Mouse (Mus musculus) ES-E14 (cell line): Measurements from ENCODE around the gene Rnf135. TPM values are rescaled to one million over a fixed set of nuclear protein-coding genes. Genes with fewer than 3 reads are reported as not detected.

Source experiments
- DNase-seq: peaks from one replicate; pipeline ENCODE4 v3.0.0-alpha.2; 2013; ENCODE audit warnings: low read depth, low spot score
- H3K27ac ChIP-seq: 2 replicates; pipeline ENCODE4 v1.5.1; 2012; ENCODE audit warnings: low read depth, mild to moderate bottlenecking, low read length, moderate library complexity, mixed read lengths; ENCODE audit not compliant: poor library complexity, insufficient read depth, severe bottlenecking
- H3K36me3 ChIP-seq: 2 replicates; pipeline ENCODE4 v1.6.1; 2012; ENCODE audit warnings: mild to moderate bottlenecking, low read length, moderate library complexity, mixed read lengths; ENCODE audit not compliant: control insufficient read depth, poor library complexity, insufficient read depth, severe bottlenecking
- H3K4me1 ChIP-seq, 2 experiments: fragments of 150-350 bp in 1 of 2; sonication (generic) in 1 of 2; 2 replicates each; pipeline ENCODE4 v1.6.1; 2012; ENCODE audit warnings: low read length in 2 of 2, mild to moderate bottlenecking in 1 of 2, mixed read lengths in 1 of 2; ENCODE audit not compliant: control insufficient read depth in 2 of 2, insufficient read depth in 2 of 2, poor library complexity in 1 of 2
- H3K4me3 ChIP-seq, 2 experiments: fragments of 150-350 bp in 1 of 2; sonication (generic) in 1 of 2; 2 replicates each; pipeline ENCODE4 v1.5.1; 2012; ENCODE audit warnings: low read length in 2 of 2, low read depth in 1 of 2, mild to moderate bottlenecking in 1 of 2, mixed read lengths in 1 of 2; ENCODE audit not compliant: insufficient read depth in 1 of 2, poor library complexity in 1 of 2, severe bottlenecking in 1 of 2
- H3K9ac ChIP-seq: 2 replicates; pipeline ENCODE4 v1.6.1; 2012; ENCODE audit warnings: low read depth, mild to moderate bottlenecking, low read length, mixed read lengths; ENCODE audit not compliant: poor library complexity, insufficient read depth, severe bottlenecking
- H3K9me3 ChIP-seq: fragments of 150-350 bp; sonication (generic); 2 replicates; pipeline ENCODE4 v1.6.1; 2012; ENCODE audit warnings: low read depth, mild to moderate bottlenecking, low read length; ENCODE audit not compliant: control insufficient read depth, insufficient read depth
- CHD2 ChIP-seq: IDR thresholded peaks from 2 replicates; pipeline ENCODE4 v1.6.1; 2014; ENCODE audit warnings: mild to moderate bottlenecking, low read depth, low read length, inconsistent platforms
- HCFC1 ChIP-seq: IDR thresholded peaks from 2 replicates; pipeline ENCODE4 v1.6.1; 2012; ENCODE audit warnings: low read length, inconsistent platforms, borderline replicate concordance; ENCODE audit not compliant: insufficient read depth
- MAFK ChIP-seq: IDR thresholded peaks from 2 replicates; pipeline ENCODE4 v1.6.1; 2014; ENCODE audit warnings: mild to moderate bottlenecking, low read depth, low read length, inconsistent platforms; ENCODE audit not compliant: insufficient read depth
- ZC3H11A ChIP-seq: IDR thresholded peaks from 2 replicates; pipeline ENCODE4 v1.6.1; 2012; ENCODE audit warnings: low read depth, mild to moderate bottlenecking, inconsistent platforms, low read length, borderline replicate concordance
- ZNF384 ChIP-seq: IDR thresholded peaks from 2 replicates; pipeline ENCODE4 v1.6.1; 2012; ENCODE audit warnings: low read depth, low read length, inconsistent platforms
- in situ Hi-C, 2 experiments: fragments of 600-800 bp; cut with MboI; formaldehyde crosslinking; loops; one replicate each; pipeline ENCODE4 v1.15.1; 2025; ENCODE audit warnings: low sequenced_read_pairs in 2 of 2, inconsistent platforms in 1 of 2; ENCODE audit not compliant: unreplicated experiment in 2 of 2
- total RNA-seq: library from RNA; depleted of rRNA; stranded (reverse); fragments of 300-350 nt; gene quantifications from 2 replicates; pipeline ENCODE4 v1.2.3, GENCODE M21; 2012

Rnf135 gene
- total RNA-seq, 1 experiment, result 3.4 TPM

DNA sequence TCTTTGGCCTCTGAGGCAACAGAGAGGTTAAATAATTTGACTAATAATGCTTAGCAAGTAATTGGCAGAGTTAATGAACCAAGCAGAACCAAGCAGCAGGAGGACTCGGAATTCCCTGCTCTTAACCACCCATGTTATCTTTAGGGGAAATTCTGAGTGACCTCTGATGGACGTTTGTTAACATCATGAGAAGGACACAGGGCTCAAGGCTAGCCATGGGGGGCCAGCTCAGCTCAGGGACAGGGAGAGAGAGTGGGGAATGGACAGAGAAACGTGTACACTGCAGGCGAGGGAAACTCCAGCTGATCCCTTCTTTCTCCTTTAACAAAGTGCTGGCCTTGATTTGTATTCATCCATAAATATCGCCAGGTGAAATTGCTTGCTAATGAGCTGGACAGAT is 21.3 kb downstream of the Rnf135 start:
- Histone ChIP-seq H3K9me3 (no peaks in the 10 kb centered on the region), H3K4me3 (no peak overlapping the region), H3K4me1 (peaks cover 0 to 2% of the 10 kb centered on the region in 2 experiments; a peak in 2 of 4 replicates), H3K9ac (no peak overlapping the region), H3K36me3 (no peaks in the 10 kb centered on the region), H3K27ac (no peak overlapping the region)
- DNase-seq, result no peak
- no peak for TF ChIP-seq MAFK
- no peak for TF ChIP-seq CHD2
- TF ChIP-seq HCFC1, result no peak
- TF ChIP-seq ZNF384, result no peak
- TF ChIP-seq ZC3H11A, result no peak
- in situ Hi-C loops, result no loop called here

DNA sequence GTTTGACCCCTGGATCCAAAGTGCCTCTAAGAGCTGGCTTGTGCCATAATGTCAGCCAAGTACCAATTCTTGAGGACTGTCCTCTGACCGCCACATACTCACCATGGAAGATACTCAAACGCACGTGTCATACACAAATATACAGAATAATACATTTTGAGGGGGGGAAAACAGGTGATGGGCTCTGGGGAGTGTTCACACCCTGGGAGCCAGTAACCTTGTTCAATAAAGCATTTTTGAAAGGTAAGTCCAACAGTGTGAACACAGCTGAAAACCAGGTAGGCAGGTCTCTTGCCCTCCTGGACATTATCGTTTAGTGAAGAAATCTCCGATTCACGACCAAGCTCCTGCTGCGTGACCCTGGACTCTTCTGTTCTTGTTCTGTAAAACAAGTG is 24.8 kb downstream of the Rnf135 start:
- DNase-seq, result no peak
- TF ChIP-seq HCFC1, result no peak
- no peak for TF ChIP-seq ZC3H11A
- no peak for TF ChIP-seq ZNF384
- no peak for TF ChIP-seq CHD2
- TF ChIP-seq MAFK, result no peak
- in situ Hi-C loops, result no loop called here
- no peaks in the 10 kb centered on the region for H3K9me3 ChIP-seq
- no peak overlapping the region; the same call in 1 of the 2 replicates for H3K9ac ChIP-seq
- H3K4me1 ChIP-seq, result peaks cover 2% of the 10 kb centered on the region in 2 experiments; a peak in 3 of 4 replicates
- no peak overlapping the region for H3K27ac ChIP-seq
- peak overlapping the region in 1 of 2 experiments; percentile 99; a peak in 1 of 4 replicates for H3K4me3 ChIP-seq
- peaks cover 2% of the 10 kb centered on the region; the same call in 1 of the 2 replicates for H3K36me3 ChIP-seq

DNA sequence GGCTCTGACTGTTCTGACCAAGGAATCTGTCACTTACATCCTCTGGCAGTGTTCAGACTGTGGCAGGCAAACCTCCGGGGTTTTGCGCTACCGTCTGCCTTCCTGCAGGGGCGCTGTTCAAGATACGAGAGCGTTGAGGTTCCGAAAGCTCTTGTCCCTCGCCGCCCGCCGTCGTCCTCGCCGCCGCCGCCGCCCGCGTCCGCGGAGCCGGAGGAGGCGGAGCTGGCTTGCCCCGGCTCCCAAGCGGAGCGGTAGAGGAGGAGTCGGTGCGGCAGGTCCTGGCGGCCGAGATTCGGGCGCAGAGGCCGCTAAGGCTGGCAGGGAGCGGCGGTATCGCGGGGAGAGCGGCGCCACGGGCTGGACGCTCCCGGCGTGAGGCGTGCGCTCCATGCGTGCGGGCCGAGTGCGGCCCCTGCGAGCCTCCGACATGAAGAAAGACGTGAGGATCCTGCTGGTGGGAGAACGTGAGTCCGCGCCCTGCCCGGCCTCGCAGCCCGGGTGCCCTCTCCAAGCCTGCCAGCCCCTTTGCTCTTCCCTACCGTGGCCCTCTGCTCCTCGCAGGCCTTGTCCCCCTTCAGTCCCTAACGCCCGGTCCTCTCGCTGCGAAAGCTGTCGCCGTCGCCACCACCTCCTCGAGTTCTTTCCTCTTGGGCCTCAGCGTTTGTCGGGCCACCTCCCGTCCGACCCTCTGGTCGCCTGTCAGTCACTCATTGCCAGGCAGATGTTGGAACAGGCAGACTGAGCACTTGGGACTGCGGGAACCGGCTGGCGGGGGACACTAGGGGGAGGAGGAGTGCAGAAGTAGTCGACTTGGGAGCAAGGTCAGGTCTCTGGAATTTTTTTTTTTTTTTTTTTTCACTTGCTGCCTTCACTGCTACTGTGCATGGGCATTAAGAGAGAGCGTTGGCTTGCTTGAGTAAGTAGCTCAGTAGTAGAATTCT is 25.5 kb downstream of the Rnf135 start, which contains the start of gene Rhot1:
Gene Rhot1 (plus strand): TSS at position 160 of the 941 bp plus-strand sequence.
- Histone ChIP-seq H3K27ac (peak within 1 kb of the TSS; percentile 49), H3K4me3 (peak within 1 kb of the TSS; percentile 87 to 99)
- in situ Hi-C loops, result no loop called here

DNA sequence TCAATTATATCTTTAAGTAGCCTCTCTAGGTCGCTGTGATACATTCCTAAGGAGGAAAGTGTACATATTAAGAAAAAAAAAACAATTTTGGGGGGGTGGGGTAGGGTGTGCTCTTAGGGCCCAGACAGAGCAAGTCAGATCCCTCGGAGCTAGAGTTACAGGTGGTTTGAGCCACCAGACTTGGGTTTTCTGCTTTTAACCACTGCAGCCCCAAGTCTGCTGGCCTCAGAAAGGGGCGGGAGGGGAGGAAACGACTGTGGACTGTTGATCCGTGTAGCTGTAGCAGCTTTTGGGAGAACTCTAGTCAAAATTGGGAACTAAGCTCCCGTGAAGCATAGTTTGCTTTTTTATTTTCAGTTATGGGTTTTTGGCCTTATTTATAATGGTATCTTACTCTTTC is 26.7 kb downstream of the Rnf135 start:
- Histone ChIP-seq H3K36me3 (peaks cover 5% of the 10 kb centered on the region), H3K4me3 (peak overlapping the region in 1 of 2 experiments; percentile 99; a peak in 2 of 4 replicates), H3K27ac (no peak overlapping the region), H3K4me1 (peaks cover 2 to 4% of the 10 kb centered on the region in 2 experiments; a peak in 3 of 4 replicates), H3K9me3 (no peaks in the 10 kb centered on the region), H3K9ac (peak overlapping the region; percentile 20; the same call in 1 of the 2 replicates)
- no peak for DNase-seq
- in situ Hi-C loops, result no loop called here
- TF ChIP-seq ZNF384 (no peak), CHD2 (no peak), HCFC1 (no peak), ZC3H11A (no peak), MAFK (no peak)

More for the DNA sequence above, 25.5 kb downstream of the Rnf135 start, which contains the start of gene Rhot1:
- Histone ChIP-seq H3K9me3 (no peaks in the 10 kb centered on the region), H3K9ac (peak within 1 kb of the TSS; percentile 94), H3K36me3 (peaks cover 2% of the 10 kb centered on the region; the same call in 1 of the 2 replicates), H3K4me1 (peaks cover 2% of the 10 kb centered on the region in 2 experiments; a peak in 3 of 4 replicates)
- TF ChIP-seq MAFK (no peak), CHD2 (no peak), ZNF384 (peak; percentile 96), HCFC1 (peak; percentile 71), ZC3H11A (no peak)
- peak; percentile 94 for DNase-seq
